Mouse (Mus musculus): ENCODE data around the gene Tmem19.
"Not testable (repeated sequence)": the region's sequence is repeated elsewhere in the genome, so short reads cannot be mapped to it uniquely, and the experiment has no call there.

The Tmem19 gene

DNA sequence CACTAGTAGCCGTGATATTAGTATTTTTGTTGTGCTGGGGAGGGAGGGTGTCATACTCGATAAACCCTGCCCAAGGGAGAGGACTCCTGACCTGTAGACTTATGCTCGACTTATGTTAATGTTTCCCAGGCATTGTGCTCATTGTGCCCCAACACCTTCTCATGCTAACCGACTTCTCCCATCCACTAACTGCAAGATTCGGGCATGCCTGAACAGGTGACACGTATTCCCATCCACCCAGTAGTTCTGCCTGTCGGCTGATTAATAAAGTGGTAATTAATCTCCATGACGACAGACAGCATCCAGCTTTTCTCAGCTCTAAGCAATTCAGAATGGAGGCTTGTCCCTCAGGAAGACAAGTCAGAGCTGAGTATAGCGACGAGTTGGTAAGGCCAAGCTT is 13.3 kb downstream of the Tmem19 start:
- DNase-seq (ENCODE audit: inconsistent ontology term), result no peak

DNA sequence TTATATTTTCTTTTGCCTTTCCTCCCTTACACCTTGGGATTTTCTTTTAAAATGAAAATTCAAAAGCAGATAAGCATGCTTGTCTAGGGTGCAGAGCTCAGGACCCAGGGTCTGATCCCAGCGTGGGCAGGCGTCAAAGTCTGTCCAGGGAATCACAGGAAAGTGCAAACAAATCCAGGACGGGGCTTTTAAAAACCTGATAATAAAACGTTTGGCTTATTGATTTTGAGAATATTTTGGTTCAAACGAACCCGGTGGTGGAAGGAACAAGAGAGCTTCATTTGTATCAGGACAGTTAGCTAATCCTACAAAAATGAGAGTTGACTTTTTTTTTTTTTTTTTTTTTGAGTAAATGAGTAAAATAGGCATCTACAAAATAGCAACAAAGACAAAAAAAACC is 14.2 kb downstream of the Tmem19 start:
- DNase-seq (ENCODE audit: inconsistent ontology term), result no peak

DNA sequence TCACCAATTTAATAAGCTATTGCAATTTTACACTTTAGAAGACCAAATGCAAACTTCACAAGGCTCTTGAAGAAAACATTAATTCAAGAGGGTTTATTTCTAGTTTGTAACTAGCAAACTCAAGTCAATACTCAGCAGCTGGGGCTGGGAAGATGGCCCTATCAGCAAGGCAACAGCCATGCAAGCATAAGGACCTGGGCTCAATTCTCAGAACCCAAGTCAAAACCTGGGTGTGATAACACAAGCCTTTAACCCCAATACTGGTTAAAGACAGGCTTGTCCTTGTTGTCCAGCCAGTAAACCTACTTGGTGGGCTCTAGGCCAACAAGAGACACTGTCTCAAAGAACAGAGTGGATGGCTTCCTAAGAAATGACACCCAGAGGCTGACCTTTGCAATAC is 15.9 kb downstream of the Tmem19 start:
- DNase-seq (ENCODE audit: inconsistent ontology term), result no peak

DNA sequence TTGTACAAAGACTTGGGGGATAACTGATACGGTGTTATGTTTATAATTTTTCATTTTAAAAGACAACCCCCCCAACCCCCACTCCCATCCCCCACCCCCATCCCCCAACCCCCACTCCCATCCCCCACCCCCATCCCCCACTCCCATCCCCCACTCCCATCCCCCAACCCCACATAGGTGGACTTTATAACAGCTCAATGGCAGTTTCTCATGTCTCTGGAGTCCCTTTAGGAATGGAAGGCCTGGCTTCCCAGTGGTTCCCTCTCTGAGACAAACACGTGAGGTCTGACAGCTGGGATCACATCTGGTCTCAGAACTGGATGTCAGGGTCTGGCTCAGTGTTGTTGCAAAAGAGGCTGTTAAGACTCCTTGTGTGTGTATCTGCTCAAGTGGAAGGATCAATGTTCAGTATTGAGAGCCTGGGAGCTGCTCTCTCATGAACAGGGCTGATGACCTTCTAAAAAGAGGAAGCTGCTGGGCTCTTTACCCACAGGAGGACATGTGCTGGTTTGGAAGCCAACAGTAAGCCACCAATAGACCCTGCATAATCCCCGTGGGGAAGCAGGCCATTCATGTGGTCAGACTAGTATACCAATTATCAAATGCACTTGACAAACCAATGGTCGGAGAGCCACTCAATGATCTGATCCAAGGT is 19.4 kb downstream of the Tmem19 start:
- no peak for DNase-seq (ENCODE audit: inconsistent ontology term)

DNA sequence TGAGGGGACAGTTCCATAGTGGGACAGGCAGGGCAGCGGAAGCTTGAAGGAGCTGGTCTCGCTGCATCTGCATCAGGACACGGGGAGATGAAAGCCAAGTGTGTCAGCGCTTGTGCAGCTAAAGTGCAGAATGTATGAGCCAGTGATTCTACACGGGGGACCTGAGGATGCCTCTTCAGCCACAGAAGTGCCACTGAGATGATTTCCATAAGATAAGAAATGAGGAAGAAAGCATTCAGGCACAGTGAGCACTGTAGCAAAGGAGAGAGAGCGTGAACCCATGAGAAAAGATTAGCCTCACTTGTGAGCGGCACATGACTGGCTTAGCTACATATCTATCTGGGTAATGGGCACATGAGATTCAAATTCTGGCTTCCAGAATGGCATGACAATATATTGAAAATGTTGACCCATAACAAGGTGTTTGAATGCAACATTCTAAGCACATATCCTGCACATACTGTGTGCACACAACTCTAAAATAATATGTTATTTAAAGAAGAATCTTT is 22.4 kb downstream of the Tmem19 start:
- no peak for DNase-seq (ENCODE audit: inconsistent ontology term)

DNA sequence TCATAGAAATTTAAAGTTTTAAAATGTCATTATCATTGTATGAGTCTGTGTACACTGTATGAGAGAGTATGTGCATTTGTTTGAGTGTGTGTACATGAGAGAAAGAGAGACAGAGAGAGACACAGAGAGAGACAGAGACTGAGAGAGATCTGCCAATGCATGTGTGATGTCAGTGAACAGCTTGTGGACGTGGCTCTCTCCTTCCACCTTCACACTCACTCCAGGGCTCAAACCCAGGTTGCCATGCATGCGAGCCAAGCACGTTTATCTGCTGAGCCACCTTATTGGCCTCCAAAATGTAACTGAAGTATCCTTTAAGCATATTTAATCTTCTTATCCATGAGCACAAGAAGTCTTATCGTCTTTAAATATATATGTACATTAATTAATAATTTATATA is 25.4 kb downstream of the Tmem19 start:
- no peak for DNase-seq (ENCODE audit: inconsistent ontology term)

DNA sequence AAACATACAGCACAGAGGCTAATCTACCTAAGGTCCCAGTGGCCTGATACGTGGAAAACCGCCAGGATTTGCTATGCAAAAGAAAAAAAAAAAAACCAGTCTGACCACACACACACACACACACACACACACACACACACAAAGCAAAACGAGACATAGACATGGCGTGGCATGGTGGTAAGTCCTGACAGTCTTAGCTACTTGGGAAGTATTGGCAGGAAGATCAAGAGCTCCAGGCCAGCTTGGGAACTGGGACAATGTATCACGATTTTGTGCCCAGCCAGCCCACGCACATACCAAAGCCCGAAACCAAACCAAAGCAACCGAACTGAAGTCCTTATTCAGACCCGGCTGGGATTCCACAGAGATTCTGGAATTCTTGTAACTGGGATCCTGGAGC is 28.8 kb downstream of the Tmem19 start:
- DNase-seq (ENCODE audit: inconsistent ontology term), result peak; percentile 91

DNA sequence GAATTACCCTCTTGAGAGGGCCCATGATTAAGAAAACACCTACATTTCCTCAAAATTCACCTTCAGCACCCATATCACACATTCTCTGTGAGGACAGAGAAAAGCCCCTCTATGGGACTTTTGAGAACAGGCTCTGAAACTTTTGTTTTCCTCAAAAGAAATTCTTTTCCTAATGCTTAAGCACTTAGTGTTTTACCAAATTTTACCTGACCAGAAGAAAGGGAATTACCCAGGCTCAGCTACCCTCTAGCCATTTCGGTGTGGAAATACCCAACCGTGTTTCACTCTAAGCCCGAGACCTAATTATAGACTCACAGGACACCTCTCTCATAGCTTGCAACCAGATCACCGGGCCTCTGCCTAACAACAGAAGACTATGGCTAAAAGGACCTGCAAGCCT is 29.3 kb downstream of the Tmem19 start:
- no peak for DNase-seq (ENCODE audit: inconsistent ontology term)

DNA sequence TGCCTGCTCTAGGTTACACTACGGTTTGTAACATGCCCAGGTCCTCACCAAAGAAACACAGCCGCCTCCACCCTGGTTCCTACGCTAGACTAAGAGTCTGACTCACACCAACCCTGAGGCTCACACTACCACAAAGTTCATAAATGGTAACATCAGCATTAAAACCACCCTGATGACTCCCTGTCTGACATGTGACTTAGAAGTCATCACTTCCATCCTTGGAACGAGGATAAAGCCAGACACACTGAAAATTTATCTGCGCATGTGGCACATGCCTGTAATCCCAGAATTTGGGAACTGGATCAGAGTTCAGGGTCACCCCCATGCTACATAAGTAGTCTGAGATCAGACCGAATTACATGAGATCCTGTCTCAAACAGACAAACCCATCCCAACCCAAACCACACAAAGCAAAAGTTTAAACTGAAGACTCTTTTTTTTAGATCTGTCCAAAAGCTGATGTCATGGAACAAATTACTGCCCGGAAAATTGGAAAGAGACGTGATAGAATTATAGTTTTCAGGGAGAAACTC is 29.8 kb downstream of the Tmem19 start:
- peak; percentile 51 for DNase-seq (ENCODE audit: inconsistent ontology term)

DNA sequence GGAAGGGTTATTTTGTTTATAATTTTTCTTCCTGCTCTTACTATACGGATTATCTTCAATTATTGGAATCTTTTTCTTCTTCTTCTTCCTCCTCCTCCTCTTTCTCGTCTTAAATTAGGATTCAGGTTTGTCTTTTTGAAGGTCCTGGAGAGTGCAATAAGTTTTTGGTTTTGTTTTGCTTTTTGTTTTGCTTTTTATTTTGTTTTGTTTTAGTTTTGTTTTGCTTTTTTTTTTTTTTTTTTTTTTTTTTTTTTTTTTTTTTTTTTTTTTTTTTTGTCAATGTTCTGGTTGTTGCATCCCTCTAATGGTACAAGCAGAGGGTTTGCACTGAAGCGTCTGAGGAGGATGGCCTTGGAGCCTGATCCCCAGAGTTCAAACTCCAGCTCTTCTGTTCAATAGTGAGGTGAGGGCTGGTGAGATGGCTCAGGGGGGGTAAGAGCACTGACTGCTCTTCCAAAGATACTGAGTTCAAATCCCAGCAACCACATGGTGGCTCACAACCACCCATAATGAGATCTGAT is 33.2 kb downstream of the Tmem19 start:
- DNase-seq (ENCODE audit: inconsistent ontology term), result no peak

DNA sequence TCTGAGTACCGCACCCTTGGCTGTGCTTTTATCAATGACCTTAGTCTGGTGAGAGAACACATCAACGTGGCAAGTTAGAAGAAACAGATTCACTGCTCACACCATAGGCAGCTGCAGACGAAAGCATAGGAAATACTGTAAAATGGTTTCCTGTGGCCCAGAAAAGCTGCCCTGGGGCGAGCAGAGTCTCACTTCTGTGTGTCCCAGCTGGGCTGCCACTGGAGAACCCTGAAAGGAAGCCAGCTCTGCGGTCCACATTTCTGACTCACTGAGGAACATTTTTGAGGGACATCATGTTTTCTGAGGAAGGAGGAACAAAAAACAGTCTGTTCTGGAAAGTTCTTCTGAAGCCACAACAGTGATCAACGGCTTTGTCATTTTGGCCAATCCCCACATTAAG is 33.8 kb downstream of the Tmem19 start:
- DNase-seq (ENCODE audit: inconsistent ontology term), result peak; percentile 88

DNA sequence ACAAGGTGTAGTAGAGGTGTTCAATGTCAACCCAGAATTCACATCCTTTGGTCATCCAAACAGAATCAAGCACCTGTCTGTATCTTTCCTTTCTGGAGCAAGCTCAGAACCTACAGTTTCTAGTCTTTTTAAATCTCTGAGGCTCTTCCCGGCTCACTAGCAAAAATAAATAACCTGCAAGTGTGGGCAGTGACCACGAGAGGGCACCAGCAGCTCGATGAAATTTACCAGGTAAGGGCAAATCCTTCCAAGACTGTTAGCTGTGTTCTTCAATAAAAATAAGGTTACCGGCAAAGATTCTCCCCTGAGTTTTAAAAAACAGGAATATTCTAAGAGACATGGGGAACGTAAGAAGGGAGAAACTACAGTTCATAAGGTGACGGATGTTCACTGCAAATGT is 39.0 kb downstream of the Tmem19 start:
- peak; percentile 60 for DNase-seq (ENCODE audit: inconsistent ontology term)

DNA sequence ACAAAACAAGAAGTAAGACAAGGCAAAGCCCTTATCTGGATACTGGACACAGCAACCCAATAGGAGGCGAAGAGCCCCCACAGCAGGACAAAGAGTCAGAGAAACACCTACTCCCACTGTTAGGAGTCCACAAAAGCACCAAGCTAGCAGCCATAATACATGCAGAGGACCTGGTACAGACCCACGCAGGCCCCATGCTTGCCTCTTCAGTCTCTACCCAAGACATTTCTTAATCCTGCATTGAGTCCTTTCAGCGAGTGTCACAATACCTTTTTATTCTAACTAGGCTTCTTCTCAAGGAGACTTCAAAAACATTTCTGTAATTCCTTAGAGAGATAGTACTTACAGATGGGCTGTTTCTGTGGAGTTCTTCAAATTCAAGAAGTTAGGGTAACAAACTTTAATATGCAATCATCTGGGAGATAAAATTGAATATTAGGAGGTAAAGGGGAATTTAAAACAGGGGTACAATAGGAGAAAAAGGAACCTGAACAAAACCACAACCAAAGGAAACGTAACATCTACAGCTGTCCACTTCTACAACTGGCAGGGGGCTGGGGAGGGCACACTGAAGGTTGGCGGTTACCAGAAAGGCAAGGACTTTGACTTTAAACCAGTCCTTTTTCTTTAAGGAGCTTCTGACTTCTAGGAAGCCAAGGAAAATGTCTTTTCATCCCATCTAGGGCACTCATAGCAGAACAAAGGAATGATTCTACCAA is 40.8 kb downstream of the Tmem19 start:
- DNase-seq (ENCODE audit: inconsistent ontology term), result no peak

DNA sequence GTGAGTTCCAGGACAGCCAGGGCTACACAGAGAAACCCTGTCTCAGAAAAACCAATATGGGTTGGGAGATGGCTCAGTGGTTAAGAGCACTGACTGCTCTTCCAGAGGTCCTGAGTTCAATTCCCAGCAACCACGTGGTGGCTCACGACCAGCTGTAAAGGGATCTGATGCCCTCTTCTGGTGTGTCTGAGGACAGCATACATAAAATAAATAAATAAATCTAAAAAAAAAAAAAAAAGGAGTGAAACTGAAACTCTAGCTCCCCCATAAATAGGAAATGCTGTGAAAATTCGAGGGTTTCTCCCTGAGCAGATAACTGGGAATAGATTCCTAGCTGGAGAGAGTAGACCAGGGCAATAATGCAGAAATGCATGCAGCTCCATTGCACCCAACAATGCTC is 43.9 kb downstream of the Tmem19 start:
- not testable (repeated sequence) for DNase-seq (ENCODE audit: inconsistent ontology term)

DNA sequence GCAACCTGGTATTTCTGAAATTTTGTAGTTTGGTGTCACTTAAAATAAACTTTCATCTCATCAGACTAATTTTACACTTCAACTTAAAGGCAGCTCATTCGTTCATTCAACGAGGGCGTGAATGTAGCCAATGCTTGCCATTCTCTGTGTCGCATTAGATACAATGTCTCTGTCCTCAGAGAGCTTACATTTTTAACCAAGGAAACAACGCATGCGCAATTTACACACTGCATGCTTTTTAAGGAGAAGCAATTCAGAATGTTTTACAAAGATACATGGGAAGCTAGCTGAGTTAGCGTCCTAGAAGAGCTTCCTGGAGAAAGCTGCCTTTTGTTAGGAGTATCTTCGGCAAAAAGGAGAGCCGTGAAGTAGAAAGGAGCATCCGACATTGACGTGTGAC is 46.0 kb downstream of the Tmem19 start:
- DNase-seq (ENCODE audit: inconsistent ontology term), result peak; percentile 7

DNA sequence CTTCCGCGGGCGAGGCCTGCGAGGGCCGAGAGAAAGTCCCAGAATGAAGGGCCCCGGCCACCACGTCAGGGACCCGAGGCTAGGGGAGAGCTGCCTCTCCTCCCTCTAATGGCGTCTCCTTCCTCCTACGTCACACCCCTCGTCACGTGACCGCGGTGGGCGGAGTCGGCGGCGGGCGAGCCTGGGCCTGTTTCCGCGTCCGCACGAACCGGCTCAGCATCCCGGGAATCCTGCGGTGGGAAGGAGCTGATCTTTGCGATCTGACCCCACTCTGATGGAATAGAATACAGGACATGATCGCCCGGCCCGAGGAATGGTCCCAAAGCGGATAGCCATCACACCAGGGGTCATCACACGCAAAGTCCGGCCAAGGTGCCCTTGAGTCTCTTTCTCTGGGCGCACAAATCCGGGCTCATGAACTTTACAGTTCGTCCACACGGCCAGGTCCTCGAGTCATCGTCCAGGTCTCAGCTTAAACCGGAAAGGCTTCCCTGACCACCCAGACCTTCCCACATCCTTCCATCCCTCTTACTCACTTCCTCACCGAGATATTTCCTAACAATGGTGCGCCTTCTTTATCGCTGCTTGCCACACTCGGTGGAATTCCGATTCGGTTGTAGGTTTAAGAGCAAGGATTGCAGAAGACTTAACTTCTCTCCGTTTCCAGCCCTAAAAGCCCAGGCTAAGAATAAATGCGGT is 46.7 kb downstream of the Tmem19 start, which contains the start of gene Rab21:
Gene Rab21, minus strand, starts transcription at position 122 of the 699 bp plus-strand sequence.
- peak; percentile 98 for DNase-seq (ENCODE audit: inconsistent ontology term)

DNA sequence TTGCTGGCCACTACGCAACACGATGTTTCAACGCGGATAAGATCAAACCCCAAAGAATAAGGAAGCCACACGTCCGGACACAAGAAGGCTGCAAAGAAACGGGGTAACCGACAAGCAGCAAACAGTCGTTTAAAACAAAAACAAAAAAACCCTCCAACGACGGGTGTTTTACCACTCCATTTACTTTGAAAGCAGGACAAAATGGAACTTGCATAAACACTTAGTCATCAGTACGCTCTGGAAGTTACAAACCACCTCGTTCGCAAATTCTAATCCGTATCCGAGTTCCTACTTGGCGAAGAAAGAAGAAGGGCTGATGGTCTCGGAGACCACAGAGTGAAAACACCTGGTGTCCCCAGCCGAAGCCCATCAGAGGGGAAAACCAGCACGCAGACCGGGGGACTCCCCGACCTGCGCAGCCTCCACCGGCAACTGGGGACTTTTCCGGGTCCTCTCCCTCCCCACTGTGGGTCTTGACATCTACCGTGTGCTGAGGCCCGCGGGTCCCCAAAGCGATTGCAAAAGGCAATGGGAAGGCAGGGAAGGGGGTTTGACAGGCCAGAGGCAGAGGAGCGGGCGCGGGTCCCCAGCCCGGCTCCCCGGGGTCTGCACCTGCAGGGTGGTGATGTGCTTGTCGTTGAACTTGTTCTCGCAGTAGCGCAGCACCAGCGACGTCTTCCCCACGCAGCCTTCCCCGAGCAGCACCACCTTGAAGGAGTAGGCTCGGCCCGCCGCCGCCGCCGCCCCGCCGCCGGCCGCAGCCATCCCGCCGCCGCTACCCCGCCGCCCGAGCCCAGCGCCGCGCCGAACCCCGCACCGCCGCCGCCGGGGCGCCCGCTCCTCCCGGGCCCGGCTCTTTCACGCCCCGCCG is 47.5 kb downstream of the Tmem19 start:
- peak; percentile 43 for DNase-seq (ENCODE audit: inconsistent ontology term)

DNA sequence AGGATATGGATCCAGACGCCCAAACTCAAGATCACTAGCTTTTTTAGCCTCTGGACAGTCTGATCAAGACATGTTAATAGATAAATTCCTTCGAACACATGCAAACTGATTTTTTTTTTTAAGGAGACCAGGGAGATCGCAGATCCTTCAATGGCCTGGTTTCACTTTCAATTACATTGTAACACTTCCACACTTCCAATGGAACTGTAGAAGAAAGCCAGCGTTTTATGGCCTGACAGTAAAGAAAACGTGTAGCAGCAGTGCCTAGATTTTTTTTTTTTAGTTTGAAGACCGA is 48.1 kb downstream of the Tmem19 start:
- peak; percentile 37 for DNase-seq (ENCODE audit: inconsistent ontology term)

DNA sequence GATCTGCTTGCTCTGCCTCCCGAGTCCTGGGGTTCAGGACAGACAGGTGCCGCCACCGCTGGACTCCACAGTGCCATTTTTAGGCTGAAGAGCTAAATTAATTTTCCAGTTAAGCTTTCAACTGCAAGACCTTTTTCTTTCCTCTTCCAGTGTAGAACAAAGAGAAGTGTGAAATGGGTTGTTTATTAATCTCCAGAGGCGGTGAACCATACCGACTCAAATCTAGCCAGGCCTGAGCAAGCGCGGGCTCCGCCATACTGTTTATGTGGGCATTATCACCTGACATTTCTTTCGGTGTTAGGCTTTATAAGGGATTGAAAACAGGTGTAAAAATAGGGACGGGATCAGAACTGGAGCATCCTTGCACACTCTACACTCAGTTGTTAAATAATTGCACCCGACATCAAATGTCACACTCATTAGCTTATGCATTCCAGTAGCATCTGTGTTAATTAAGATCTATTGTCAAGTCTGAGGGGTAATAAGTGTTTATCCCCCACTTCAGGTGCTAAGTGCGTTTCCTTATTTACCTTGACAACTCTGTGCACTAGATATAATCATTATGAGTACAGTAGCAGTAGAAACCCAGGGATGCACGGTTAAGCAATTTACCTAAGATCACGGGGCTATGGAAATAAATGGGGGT is 48.5 kb downstream of the Tmem19 start:
- peak; percentile 51 for DNase-seq (ENCODE audit: inconsistent ontology term)

DNA sequence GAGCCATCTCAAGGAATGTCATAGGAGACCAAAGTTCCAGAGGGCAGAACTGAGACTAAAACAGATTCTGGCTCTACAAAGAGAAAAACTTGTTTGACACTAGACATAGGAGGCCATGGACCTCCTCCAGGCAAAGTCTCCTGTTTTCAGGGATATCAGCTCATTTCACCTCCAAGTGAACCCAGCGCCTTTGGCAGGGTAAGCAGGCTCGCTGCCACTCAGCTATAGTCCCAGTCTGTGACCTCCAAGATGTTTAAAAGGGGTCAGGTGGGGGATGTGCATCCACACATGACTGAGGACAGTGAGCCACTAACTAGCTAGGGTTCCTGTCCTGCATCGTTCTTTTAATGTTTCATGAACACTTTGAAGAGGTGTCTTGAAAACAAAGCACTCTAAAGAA is 49.6 kb downstream of the Tmem19 start:
- peak; percentile 44 for DNase-seq (ENCODE audit: inconsistent ontology term)

DNA sequence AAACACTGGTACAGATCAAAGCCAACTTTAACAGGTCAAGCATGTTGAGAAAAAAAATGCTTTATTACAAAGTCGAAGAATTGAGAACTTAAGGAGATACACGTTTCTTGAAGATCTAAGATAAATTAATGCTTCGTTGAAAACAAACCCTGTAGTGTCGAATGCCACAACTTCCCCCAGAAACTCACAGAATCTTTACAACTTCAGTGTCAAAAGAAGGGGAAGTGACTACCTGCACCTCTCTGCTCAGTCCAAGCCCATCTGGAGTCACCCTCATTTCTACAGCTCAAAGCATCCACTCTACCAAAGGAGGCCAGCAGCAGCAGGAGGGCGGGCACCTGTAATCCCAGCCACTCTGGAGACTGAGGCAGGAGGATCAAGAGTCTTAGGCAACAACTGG is 50.1 kb downstream of the Tmem19 start:
- DNase-seq (ENCODE audit: inconsistent ontology term), result no peak

All from Muller cell, postnatal 12 days (primary cell).